Mouse (Mus musculus) spleen, postnatal 10 days (tissue): ENCODE data around the gene Sp4.
A peak's percentile ranks its signal among the peaks of the same experiment; 100 is the strongest.

Experiments
- DNase-seq, 2 experiments: peaks; one replicate each; pipeline ENCODE4 v3.0.0; 2021 to 2022; ENCODE audit warnings: low spot score in 2 of 2

Sp4 gene

DNA sequence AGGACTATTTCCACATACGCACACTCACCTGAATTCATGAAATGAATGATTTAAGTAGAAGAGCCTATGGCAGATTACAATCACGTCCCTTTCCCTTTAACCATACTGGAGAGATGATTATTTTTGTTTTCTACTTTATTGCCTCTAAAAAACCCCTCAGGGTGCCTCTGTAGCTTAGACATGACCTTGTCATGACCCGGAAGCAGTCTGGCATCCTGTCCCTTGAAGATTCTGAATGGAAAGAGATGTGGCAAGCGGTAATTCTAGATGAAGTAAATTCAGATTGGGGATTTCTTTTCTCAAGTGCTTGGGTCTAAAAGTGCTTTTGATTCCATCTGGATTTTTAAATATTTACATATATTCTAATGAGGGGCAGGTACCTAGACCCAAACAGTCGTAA is 24.9 kb downstream of the Sp4 start:
- DNase-seq: no peak

DNA sequence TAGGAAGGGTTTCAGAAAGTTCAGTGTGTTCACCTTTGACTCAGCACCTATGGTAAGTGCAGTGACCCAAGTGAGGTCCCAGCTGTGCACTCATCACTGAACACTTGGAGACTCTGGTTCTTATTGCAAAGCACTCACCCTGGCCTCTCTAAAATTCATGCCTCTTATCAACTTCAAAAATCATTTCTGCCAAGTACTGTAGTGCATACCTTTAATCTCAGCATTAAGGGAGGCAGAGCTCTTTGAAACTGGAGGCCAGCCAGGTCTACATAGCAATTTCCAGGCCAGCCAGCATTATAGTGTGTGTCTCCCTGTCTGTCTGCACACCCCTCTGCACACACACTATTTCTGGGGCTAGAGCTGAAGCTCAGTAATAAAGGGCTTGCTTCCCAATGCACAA is 36.3 kb downstream of the Sp4 start:
- no peak for DNase-seq

DNA sequence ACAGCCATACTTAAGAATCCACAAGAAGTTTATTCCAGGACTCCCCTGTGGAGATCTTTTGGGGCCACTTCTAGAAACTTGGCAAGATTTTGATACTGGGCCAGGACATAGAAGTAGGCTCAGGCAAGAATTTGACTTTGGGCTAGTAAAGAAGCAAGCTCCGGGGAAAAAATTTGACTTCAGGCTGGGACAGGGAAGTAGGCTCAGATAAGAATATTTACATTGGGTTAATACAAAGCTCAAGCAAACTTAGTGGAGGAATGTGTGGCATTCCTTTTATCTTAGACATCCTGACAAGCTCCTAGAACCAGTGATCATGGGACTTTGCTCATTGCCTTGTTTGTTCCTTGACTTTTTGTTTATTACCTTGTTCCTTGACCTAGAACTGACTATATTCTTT is 37.4 kb downstream of the Sp4 start:
- no peak for DNase-seq

DNA sequence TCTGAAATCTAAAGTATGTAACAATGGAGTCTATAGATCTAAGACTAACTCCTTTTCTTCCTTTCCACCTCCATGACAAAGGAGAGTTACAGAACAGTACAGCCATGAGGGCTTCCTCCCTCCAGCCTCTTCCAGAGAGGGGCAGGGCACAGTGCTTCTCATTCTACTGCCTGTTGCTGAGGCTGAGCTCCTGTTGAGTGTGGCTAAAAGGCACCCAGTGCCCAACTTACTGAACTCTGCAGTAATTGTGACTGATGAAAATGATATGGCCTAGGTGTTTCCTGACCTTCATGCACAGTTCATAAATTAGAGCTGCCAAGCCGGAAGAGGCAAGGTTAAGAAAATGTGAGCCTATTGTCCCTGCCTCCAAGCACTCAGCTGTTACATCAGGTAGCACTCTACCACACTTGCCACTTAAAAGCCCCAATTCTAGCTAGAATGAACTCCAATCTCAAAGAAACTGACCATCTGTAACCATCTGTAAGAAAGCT is 45.9 kb downstream of the Sp4 start:
- no peak for DNase-seq

DNA sequence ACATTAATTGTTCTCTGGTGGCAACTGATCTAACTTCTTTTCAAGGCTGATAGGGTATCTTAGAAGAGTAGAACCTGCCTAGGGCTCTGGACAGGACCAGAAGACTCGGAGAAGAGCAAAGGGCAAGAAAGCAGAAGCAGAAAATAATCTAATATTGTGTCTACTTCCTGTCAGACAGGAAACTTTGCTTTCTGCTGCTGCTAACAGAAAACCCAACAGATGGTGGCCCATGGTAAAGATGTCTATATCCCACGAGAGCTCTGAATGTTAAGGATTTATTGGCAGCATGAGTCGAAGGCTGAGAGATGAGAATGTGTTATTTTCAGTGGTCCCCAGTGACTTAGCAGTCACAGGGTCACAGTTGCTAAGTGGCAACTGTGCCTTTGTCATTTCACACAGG is 80.1 kb downstream of the Sp4 start:
- no peak for DNase-seq

DNA sequence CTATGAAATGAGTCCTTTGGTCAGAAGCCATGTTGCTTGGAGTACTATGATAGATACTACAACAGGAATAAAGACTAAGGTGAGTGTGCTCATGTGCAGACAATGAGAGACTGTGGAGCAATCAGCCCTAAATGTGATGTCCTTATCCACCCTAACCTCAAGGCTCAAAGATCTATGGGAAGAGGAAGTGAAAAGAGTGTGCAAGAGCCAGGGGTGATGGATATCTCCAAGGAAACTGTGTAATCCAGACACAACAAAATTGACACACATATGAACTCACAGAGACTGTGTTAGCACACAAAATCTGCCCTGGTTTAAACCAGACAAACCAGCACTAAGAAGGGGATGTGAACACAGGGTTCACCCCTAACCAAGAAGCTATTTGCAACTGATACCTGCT is 81.2 kb downstream of the Sp4 start:
- DNase-seq: no peak

DNA sequence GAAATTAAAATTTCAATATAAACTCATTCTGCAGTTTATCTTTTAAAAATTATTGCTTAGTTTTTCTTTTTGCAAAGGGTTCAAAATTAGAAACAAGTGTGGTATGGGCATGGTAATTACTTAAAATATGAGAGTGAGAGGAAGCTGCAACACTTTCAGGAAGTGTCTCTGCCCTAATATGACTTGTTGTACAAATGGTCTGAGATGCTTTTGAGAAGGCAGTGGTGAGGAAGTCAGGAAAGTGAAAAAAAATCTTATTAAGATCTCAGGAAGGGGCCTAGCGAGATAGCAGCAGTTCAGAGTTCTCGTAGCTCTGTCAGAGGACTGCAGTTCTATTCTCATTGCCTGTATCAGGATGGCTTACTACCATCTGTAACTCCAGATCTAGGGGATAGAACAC is 89.1 kb downstream of the Sp4 start:
- DNase-seq: no peak

DNA sequence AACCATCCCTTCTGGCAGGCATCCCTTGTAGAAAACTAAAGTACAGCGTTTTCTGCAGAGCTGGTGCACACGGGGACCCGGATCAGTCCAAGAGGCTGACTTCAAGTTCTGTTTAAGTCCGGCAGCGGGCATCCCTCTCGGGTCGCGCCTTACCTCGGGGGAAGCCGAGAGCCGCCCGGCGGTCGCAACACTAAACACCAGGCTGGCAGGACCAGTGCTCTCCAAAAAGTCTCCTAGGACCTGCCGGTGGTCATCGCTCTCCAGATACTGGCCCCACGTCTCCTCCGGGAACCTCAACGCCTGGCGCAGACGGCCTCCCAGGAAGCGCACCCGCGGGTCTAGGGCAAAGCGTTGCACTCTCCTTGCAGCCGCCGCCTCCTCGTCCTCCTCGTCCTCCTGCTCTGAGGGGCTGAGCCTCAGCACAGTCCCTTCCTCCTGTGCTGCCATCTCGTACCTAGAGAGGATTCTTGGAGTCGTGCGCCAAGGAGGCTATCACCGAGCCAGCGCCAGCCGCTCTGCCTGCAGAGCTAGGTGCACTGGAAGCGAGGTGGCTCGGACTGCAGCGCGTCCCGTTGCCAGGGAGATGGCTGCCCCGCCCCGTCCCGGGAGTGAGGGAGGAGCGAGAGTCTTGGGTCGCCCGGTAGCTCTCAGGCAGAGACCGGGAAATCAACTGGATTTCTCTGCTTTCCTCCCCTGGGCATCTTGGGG is 102.7 kb downstream of the Sp4 start, which contains the start of gene Dnah11:
Dnah11 (minus strand) TSS at position 658 of the 708 bp plus-strand sequence.
- peak; percentile 47 to 79 for DNase-seq

DNA sequence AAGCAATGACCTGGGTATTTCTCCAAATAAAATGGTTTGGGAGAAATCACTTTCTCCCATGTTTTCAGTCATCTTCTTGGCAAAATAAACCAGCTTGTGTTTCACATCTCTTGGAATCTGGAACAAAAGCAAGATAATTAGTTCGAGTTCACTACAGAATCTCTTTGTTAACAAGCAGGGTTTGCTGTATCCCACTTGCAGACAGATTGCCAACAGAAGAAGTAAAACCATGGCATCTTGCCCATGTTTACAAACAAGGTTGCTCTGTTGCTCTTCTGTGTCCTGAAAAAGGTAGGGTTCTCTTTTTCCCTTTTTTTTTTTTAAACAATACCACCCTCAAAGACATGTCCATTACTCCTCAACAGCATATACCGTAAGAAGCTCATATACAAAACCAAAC is 104.7 kb downstream of the Sp4 start:
- no peak for DNase-seq

DNA sequence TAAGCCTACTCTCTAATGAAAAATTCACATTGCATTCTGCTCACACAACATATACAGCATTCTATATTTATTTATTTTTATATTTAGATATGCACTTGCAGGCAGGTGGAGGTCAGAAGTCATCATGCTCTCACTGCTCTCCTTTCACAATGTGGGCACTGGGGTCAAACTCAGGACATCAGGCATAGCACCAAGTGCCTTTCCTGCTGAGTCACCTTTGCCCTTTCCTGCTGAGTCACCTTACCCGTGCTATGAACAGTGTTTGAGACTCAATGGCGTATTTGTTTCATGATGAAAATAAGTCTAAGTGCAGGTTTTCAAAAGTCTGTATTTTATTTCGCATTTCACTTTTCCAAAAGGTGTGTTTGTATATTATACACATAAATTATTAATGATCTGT is 111.7 kb downstream of the Sp4 start:
- DNase-seq: no peak

DNA sequence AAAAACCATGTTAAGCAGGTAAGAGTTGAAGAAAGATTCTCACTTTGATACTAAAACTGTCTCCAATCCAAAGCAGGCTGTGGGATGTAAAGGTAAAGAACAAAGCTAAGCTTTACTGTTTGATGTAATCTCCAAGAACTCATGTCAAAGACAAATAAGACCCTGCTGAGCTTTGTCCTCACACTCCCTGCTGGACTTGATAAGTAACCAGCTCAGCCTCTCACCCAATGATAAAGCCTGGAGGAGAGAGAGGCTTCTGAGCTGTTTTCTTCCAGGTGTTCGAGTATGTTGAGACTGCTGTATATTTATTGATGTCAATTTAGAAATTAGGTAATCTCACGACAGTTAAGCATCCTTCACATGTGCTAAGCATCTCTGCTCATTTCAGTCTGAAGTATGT is 113.6 kb downstream of the Sp4 start:
- no peak for DNase-seq

DNA sequence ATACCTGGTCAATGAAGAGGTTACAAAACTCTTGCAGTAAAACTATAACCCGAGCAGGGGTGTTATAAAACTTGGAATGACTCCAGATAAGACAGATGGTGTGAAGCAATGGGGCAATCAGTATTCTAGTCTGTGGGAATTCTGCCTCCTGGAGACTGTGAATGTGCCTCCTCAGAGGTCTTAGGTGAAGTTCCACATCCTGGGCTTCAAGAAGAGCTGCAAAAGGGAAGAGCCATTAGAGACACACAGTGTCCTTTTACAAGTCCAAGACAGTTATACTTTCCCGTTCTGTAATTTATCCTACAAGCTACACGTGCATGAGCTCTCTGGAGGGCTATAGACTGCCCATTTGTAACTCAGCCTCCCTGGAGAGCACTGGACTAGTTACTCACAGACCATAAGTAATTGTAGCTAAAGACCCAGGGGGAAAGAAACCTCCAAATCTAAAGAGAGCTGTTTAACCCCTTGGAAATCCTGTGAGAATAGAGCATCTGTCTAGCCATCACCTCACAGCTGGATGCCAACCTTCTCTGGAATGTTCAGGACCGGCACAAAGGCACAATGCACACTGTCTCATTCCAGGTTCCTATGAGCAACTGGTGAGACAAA is 114.3 kb downstream of the Sp4 start:
- DNase-seq: no peak

DNA sequence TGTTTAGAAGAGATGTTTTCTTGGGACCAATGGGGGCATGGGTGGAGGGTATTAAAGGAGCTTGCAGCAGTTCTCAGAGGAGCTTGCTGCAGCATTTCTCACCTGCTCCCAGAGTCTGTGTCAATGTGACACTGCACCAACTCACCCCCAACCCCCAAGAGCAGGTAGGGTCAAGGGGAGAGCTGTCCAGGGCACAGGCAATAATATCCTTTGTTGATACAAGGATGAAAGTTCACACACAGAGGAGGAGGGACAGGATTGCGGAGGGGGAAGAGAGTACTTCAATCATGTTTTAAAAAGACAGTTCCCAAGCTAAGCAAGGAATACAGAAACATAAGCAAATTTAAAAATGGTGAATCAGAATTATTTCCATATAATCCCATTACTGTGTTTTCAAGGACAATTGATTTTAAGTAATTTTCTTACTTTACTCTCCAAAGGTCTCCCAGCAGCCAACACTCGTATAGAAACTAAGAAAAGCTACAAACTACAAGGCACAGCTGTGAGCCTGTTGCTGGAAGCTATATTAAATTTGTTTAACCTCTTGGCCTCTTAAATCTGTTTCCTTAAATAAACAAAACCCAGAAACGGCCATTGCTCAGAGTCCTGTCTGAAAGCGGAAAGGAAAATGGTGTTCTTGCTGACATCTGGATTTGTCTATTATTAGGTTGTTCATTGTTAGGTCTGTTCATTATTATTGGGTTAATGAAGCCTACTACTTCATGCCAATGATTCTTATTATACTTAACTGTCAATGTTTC is 114.9 kb downstream of the Sp4 start:
- no peak for DNase-seq
